In genomic region chr2:92747406-92747805, GRCm38 (mm10) we compare ENCODE assay signal across 19 mouse cellular contexts.
A peak's percentile ranks its signal among the peaks of the same experiment; 100 is the strongest.
DNase-seq lines count a peak whose midpoint lies in the region; ATAC-seq lines count a peak whose summit lies in the region.
"Had no signal": no experiment of that assay in that cellular context is flagged by ENCODE, and none has a peak within 500 bp of the region (broad histone marks: within the 10 kb centered on the region; RNA-seq: fewer than 3 reads in every experiment).

No protein-coding gene starts in this region.

- H3K27ac ChIP-seq in heart, embryonic 10.5 days: no peak overlapping the region
- H3K27ac ChIP-seq in hindbrain, embryonic 14.5 days: no peak overlapping the region
- H3K27ac ChIP-seq: embryonic facial prominence, embryonic 13.5 days; forebrain, embryonic 12.5 days; limb, embryonic 12.5 days; midbrain, embryonic 13.5 days had no signal

- no peak overlapping the region for H3K9ac ChIP-seq in hindbrain, embryonic 14.5 days
- H3K9ac ChIP-seq: embryonic facial prominence, embryonic 13.5 days; forebrain, embryonic 12.5 days; limb, embryonic 12.5 days; liver, postnatal 0 days; midbrain, embryonic 13.5 days had no signal

- no peak for ATAC-seq in hindbrain, embryonic 14.5 days (ENCODE audit: low FRiP score)
- ATAC-seq: liver, postnatal 0 days had no signal

- no peak overlapping the region for H3K4me2 ChIP-seq in hindbrain, embryonic 14.5 days (replicated peaks)
- H3K4me2 ChIP-seq: embryonic facial prominence, embryonic 13.5 days; forebrain, embryonic 12.5 days; limb, embryonic 12.5 days; midbrain, embryonic 13.5 days had no signal

- H3K9me3 ChIP-seq in heart, embryonic 10.5 days: no peaks in the 10 kb centered on the region
- H3K9me3 ChIP-seq in hindbrain, embryonic 14.5 days (ENCODE audit: control insufficient read depth, low read length): no peaks in the 10 kb centered on the region
- H3K9me3 ChIP-seq: embryonic facial prominence, embryonic 13.5 days; forebrain, embryonic 12.5 days; limb, embryonic 12.5 days; midbrain, embryonic 13.5 days had no signal

- no peak overlapping the region for H3K4me3 ChIP-seq in heart, embryonic 10.5 days
- H3K4me3 ChIP-seq in hindbrain, embryonic 14.5 days (replicated peaks; ENCODE audit: low read length): no peak overlapping the region
- H3K4me3 ChIP-seq: embryonic facial prominence, embryonic 13.5 days; forebrain, embryonic 12.5 days; limb, embryonic 12.5 days; midbrain, embryonic 13.5 days had no signal

- H3K4me1 ChIP-seq in heart, embryonic 10.5 days: peaks cover 26% of the 10 kb centered on the region
- H3K4me1 ChIP-seq in hindbrain, embryonic 14.5 days (replicated peaks; ENCODE audit: control insufficient read depth, insufficient read depth, low read length): no peaks in the 10 kb centered on the region
- H3K4me1 ChIP-seq: limb, embryonic 12.5 days had no signal

- peaks cover 10% of the 10 kb centered on the region; the same call in 1 of the 2 replicates for H3K27me3 ChIP-seq in heart, embryonic 10.5 days (ENCODE audit: insufficient read depth, poor library complexity, severe bottlenecking)
- no peaks in the 10 kb centered on the region for H3K27me3 ChIP-seq in hindbrain, embryonic 14.5 days (ENCODE audit: control insufficient read depth, insufficient read depth, low read length)
- H3K27me3 ChIP-seq: embryonic facial prominence, embryonic 13.5 days; forebrain, embryonic 12.5 days; limb, embryonic 12.5 days; midbrain, embryonic 13.5 days had no signal

- 67% methylated on average over 2 of the region's 2 CpGs for WGBS in heart, embryonic 10.5 days
- WGBS in hindbrain, embryonic 14.5 days: 85% methylated on average over 2 of the region's 2 CpGs

- peak; percentile 34 to 58 for DNase-seq in heart, adult 18-20 months
- DNase-seq in heart, embryonic 10.5 days (ENCODE audit: low spot score): no peak
- DNase-seq in brain, adult 2 months (ENCODE audit: low read depth, low spot score): peak; percentile 43
- DNase-seq in kidney, postnatal 14 days: peak; percentile 49
- DNase-seq in lung, postnatal 14 days: peak; percentile 50
- DNase-seq in cerebellum, adult 8-10 months: no peak
- DNase-seq in retina, postnatal 1 day: no peak
- no peak for DNase-seq in hindbrain, embryonic 14.5 days (ENCODE audit: low spot score)
- DNase-seq: adrenal gland, postnatal 14 days; B cell, adult 2 months; heart, postnatal 36 days; layer of hippocampus, postnatal 36 days; liver, postnatal 0 days; right cerebral cortex, postnatal 4 days; thymus, postnatal 14 days had no signal

- H3K36me3 ChIP-seq in heart, embryonic 10.5 days: no peaks in the 10 kb centered on the region
- no peaks in the 10 kb centered on the region for H3K36me3 ChIP-seq in hindbrain, embryonic 14.5 days (replicated peaks; ENCODE audit: control insufficient read depth, insufficient read depth)
- H3K36me3 ChIP-seq: embryonic facial prominence, embryonic 13.5 days; forebrain, embryonic 12.5 days; limb, embryonic 12.5 days; midbrain, embryonic 13.5 days had no signal

Comparison
In these comparisons a context has a peak if more than half of its experiments do, and no peak if none do; other contexts are left out.
1. DNase-seq: peak in heart, adult 18-20 months (2 of 2), brain, adult 2 months (single experiment), kidney, postnatal 14 days (single experiment) and lung, postnatal 14 days (single experiment); none in heart, embryonic 10.5 days (single experiment), cerebellum, adult 8-10 months (single experiment), retina, postnatal 1 day (single experiment) and hindbrain, embryonic 14.5 days (single experiment).